Mouse (Mus musculus) heart, adult 2 months (tissue): Measurements from ENCODE around the gene Ccdc51. TPM values are rescaled to one million over a fixed set of nuclear protein-coding genes. Genes with fewer than 3 reads are reported as not detected.
A peak's percentile ranks its signal among the peaks of the same experiment; 100 is the strongest.

Experiments
- DNase-seq, 2 experiments: peaks; one replicate each; pipeline ENCODE4 v3.0.0; 2021
- H3K27ac ChIP-seq: fragments of 200-600 bp; 2 replicates; pipeline ENCODE4 v1.8.1; 2022
- H3K27me3 ChIP-seq: fragments of 200-500 bp; 2 replicates; pipeline ENCODE4 v1.6.1; 2012; ENCODE audit warnings: mild to moderate bottlenecking, low read length, inconsistent platforms, mixed read lengths; ENCODE audit not compliant: control insufficient read depth, insufficient read depth
- H3K36me3 ChIP-seq: fragments of 200-500 bp; 2 replicates; pipeline ENCODE4 v1.6.1; 2012; ENCODE audit warnings: low read length, inconsistent platforms; ENCODE audit not compliant: control insufficient read depth, insufficient read depth
- H3K4me1 ChIP-seq: fragments of 200-500 bp; 2 replicates; pipeline ENCODE4 v1.6.1; 2011; ENCODE audit warnings: low read length; ENCODE audit not compliant: control insufficient read depth, insufficient read depth
- H3K4me3 ChIP-seq: fragments of 200-600 bp; 2 replicates; pipeline ENCODE4 v1.8.1; 2022
- H3K79me2 ChIP-seq: fragments of 200-500 bp; replicated peaks from 2 replicates; pipeline ENCODE4 v1.6.1; 2012; ENCODE audit warnings: mild to moderate bottlenecking, inconsistent platforms, low read length, moderate library complexity, mixed read lengths; ENCODE audit not compliant: control insufficient read depth, insufficient read depth
- H3K9ac ChIP-seq: fragments of 200-500 bp; 2 replicates; pipeline ENCODE4 v1.6.1; 2012; ENCODE audit warnings: low read depth, mild to moderate bottlenecking, control low read depth, inconsistent platforms, low read length, mixed read lengths
- CTCF ChIP-seq: fragments of 200-600 bp; IDR thresholded peaks from 2 replicates; pipeline ENCODE4 v1.8.1; 2022; ENCODE audit warnings: antibody characterized with exemption, mild to moderate bottlenecking, moderate library complexity
- EP300 ChIP-seq: fragments of 200-500 bp; IDR thresholded peaks from 2 replicates; pipeline ENCODE4 v1.6.1; 2011; ENCODE audit warnings: low read depth, low read length, control low read depth; ENCODE audit not compliant: insufficient read depth
- POLR2A ChIP-seq: fragments of 200-500 bp; IDR thresholded peaks from 2 replicates; pipeline ENCODE4 v1.6.1; 2011; ENCODE audit warnings: mild to moderate bottlenecking, low read depth, low read length, control low read depth; ENCODE audit not compliant: insufficient read depth
- WGBS: fragments of 180-500 bp; shearing (Covaris S2); methylation state at CpG from one replicate; pipeline ENCODE4 v1.1.7; 2018; 5-methylcytosine and 5-hydroxymethylcytosine counted together
- intact Hi-C: fragments of 180-260 bp; cut with DNase I; formaldehyde crosslinking; loops from one replicate; pipeline ENCODE4 v1.15.1; 2025
- long read RNA-seq: library from polyadenylated mRNA; stranded (forward); transcript quantifications from one replicate; pipeline ENCODE4 v2.0.0, GENCODE M21; 2021
- polyA plus RNA-seq: library from polyadenylated mRNA; depleted of rRNA; stranded (reverse); fragments of >200 nt; gene quantifications from 2 replicates; pipeline ENCODE4 v1.2.3, GENCODE M21; 2012; rRNA removed
- total RNA-seq, 2 experiments: library from RNA; stranded (reverse); gene quantifications; 2 replicates each; pipeline ENCODE4 v1.2.3; 2021

Ccdc51 gene
- total RNA-seq (10 to 100 TPM; 11.1 to 11.8 TPM), polyA plus RNA-seq (7.0 and 9.2 TPM in 2 replicates)
- long read RNA-seq, transcript Ccdc51-201 (4 exons, 1,526 nt): major isoform, 5 of 5 reads
- long read RNA-seq, partial matches to known transcripts: 0 of 5 reads
- long read RNA-seq, other reads (novel, unspliced or antisense): 0 of 5 reads

GRCm38 (mm10) chr9:109082124-109082800 lies at the start of gene Ccdc51, which contains the start of gene Tma7:
Gene Ccdc51 (plus strand): TSS chr9:109082493.
Gene Tma7 (minus strand): TSS chr9:109082587.
- intact Hi-C loops: no loop called here
- under 1% methylated on average over 37 of the region's 37 CpGs for WGBS
- no peaks in the 10 kb centered on the region for H3K27me3 ChIP-seq
- H3K79me2 ChIP-seq: no peaks in the 10 kb centered on the region
- H3K36me3 ChIP-seq: peaks cover 9% of the 10 kb centered on the region; the same call in 1 of the 2 replicates
- H3K4me1 ChIP-seq: peaks cover 5% of the 10 kb centered on the region
- peak within 1 kb of the TSS; percentile 81 for H3K27ac ChIP-seq
- peak within 1 kb of the TSS; percentile 85 for H3K4me3 ChIP-seq
- peak; percentile 82 to 88 for DNase-seq
- TF ChIP-seq EP300: no peak
- no peak for TF ChIP-seq CTCF
- peak; percentile 85 for TF ChIP-seq POLR2A
- peak within 1 kb of the TSS; percentile 69 for H3K9ac ChIP-seq

- Histone ChIP-seq H3K79me2 (no peaks in the 10 kb centered on the region), H3K36me3 (peaks cover 2% of the 10 kb centered on the region; the same call in 1 of the 2 replicates), H3K4me1 (peaks cover 17% of the 10 kb centered on the region), H3K4me3 (peak within 1 kb of the TSS; percentile 83), H3K9ac (peak within 1 kb of the TSS; percentile 97), H3K27me3 (no peaks in the 10 kb centered on the region), H3K27ac (peak within 1 kb of the TSS; percentile 97)
- intact Hi-C loops: loop anchor here (2.0 kb wide), 1 partner anchor 37 kb away; no protein-coding TSS in a partner anchor
- peak; percentile 92 for DNase-seq
- whole genome bisulfite sequencing: 1% methylated on average over 40 of the region's 40 CpGs
- TF ChIP-seq CTCF (no peak), POLR2A (peak; percentile 86), EP300 (no peak)
Observed at GRCm38 (mm10) chr9:109038086-109038895, 44.0 kb upstream of the Ccdc51 start, which contains the start of gene Shisa5. Gene Shisa5 (plus strand): TSS chr9:109038565.

GRCm38 (mm10) chr9:109038901-109039364 lies 43.4 kb upstream of the Ccdc51 start:
- H3K9ac ChIP-seq: peak overlapping the region; percentile 97
- peak overlapping the region; percentile 97 for H3K27ac ChIP-seq
- H3K36me3 ChIP-seq: peaks cover 2% of the 10 kb centered on the region; the same call in 1 of the 2 replicates
- peaks cover 17% of the 10 kb centered on the region for H3K4me1 ChIP-seq
- TF ChIP-seq CTCF (peak; percentile 25), POLR2A (peak; percentile 52; the same call in 1 of the 2 replicates), EP300 (peak; percentile 75; the same call in 1 of the 2 replicates)
- H3K4me3 ChIP-seq: peak overlapping the region; percentile 83
- H3K79me2 ChIP-seq: no peaks in the 10 kb centered on the region
- 22% methylated on average over 8 of the region's 8 CpGs for WGBS
- intact Hi-C loops: loop anchor here (1.0 to 2.0 kb wide), 2 partner anchors 20 to 38 kb away; partner anchors contain the start of gene Trex1
- no peaks in the 10 kb centered on the region for H3K27me3 ChIP-seq
- DNase-seq: peak; percentile 80 to 82

- 45% methylated on average over 4 of the region's 4 CpGs for WGBS
- no peaks in the 10 kb centered on the region for H3K79me2 ChIP-seq
- DNase-seq: peak in 1 of 2 experiments; percentile 28
- H3K4me1 ChIP-seq: peaks cover 17% of the 10 kb centered on the region
- peaks cover 2% of the 10 kb centered on the region; the same call in 1 of the 2 replicates for H3K36me3 ChIP-seq
- no peaks in the 10 kb centered on the region for H3K27me3 ChIP-seq
- H3K27ac ChIP-seq: peak overlapping the region; percentile 97
- intact Hi-C loops: loop anchor here (1.0 to 2.0 kb wide), 2 partner anchors 20 to 39 kb away; partner anchors contain the start of gene Trex1
- peak overlapping the region; percentile 36 for H3K9ac ChIP-seq
- peak overlapping the region; percentile 83 for H3K4me3 ChIP-seq
- TF ChIP-seq CTCF: no peak
- no peak for TF ChIP-seq POLR2A
- TF ChIP-seq EP300: no peak
Observed at GRCm38 (mm10) chr9:109039681-109040080, 42.6 kb upstream of the Ccdc51 start.

DNA sequence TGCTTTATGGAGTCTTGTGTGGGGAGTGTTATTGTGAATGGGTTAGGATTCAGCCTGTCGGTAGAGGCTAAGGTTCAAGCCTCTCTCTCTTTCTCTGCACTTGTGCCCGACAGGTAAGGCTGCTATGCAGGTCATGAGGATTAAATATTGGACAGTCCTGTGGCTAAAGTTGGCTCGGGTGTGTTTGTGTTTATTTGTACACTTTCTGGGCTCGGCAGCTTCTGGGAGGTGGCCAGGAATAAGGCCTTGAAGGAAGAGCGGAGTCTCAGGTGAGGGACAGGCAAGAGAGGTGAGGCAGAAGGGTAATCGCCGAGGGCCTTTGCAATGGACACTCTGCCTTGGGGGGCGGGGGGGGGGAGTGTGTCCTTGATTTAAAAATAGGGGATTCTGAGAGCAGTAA lies 42.1 kb upstream of the Ccdc51 start:
- 53% methylated on average over 8 of the region's 8 CpGs for WGBS

More for the DNA sequence above, 42.1 kb upstream of the Ccdc51 start:
- DNase-seq: no peak
- Histone ChIP-seq H3K27me3 (no peaks in the 10 kb centered on the region), H3K36me3 (peaks cover 2% of the 10 kb centered on the region; the same call in 1 of the 2 replicates), H3K4me1 (peaks cover 17% of the 10 kb centered on the region), H3K27ac (peak overlapping the region; percentile 97), H3K4me3 (peak overlapping the region; percentile 83), H3K79me2 (no peaks in the 10 kb centered on the region), H3K9ac (peak overlapping the region; percentile 39)
- intact Hi-C loops: no loop called here
- TF ChIP-seq CTCF (no peak), POLR2A (no peak), EP300 (no peak)
